Mouse (Mus musculus): Measurements from ENCODE around the gene Ncam1. TPM values are rescaled to one million over a fixed set of nuclear protein-coding genes. Genes with fewer than 3 reads are reported as not detected.
A peak's percentile ranks its signal among the peaks of the same experiment; 100 is the strongest.

Gene Ncam1
- polyA plus RNA-seq (2014; fragmentation: Nextera tagmentation; extraction: Ambion mirVana) = 39.8 and 50.5 TPM in 2 replicates

- no peak; the same call in 1 of the 2 replicates for ATAC-seq (replicated peaks; ENCODE audit: insufficient number of reproducible peaks, low FRiP score, low TSS enrichment)
- peak within 1 kb of the TSS; percentile 98 for H3K4me2 ChIP-seq
- H3K27ac ChIP-seq (ENCODE audit: low read depth, low read length) = peak within 1 kb of the TSS; percentile 59
- H3K36me3 ChIP-seq (ENCODE audit: control insufficient read depth, insufficient read depth, low read length) = no peaks in the 10 kb centered on the region
- H3K4me1 ChIP-seq (ENCODE audit: control insufficient read depth, insufficient read depth, low read length) = no peaks in the 10 kb centered on the region
- no peaks in the 10 kb centered on the region for H3K9me3 ChIP-seq (replicated peaks; ENCODE audit: control insufficient read depth, low read length)
- under 1% methylated on average over 23 of the region's 23 CpGs for WGBS (ENCODE audit: insufficient replicate concordance)
- H3K27me3 ChIP-seq (ENCODE audit: control insufficient read depth, insufficient read depth, low read length) = no peaks in the 10 kb centered on the region
- H3K4me3 ChIP-seq (ENCODE audit: low read depth, low read length) = peak within 1 kb of the TSS; percentile 81
- peak within 1 kb of the TSS; percentile 78 for H3K9ac ChIP-seq (ENCODE audit: low read depth, low read length)
Observed at GRCm38 (mm10) chr9:49798806-49799205, at the start of gene Ncam1. Gene Ncam1, minus strand, starts transcription at chr9:49798925.

GRCm38 (mm10) chr9:49834013-49834412 is 35.3 kb upstream of the Ncam1 start:
- no peaks in the 10 kb centered on the region for H3K27me3 ChIP-seq (ENCODE audit: control insufficient read depth, insufficient read depth, low read length)

GRCm38 (mm10) chr9:49827671-49828070 is 28.9 kb upstream of the Ncam1 start:
- ATAC-seq (replicated peaks; ENCODE audit: insufficient number of reproducible peaks, low FRiP score, low TSS enrichment) = no peak
- Histone ChIP-seq H3K9ac (ENCODE audit: low read depth, low read length) (no peak overlapping the region), H3K4me1 (ENCODE audit: control insufficient read depth, insufficient read depth, low read length) (no peaks in the 10 kb centered on the region), H3K36me3 (ENCODE audit: control insufficient read depth, insufficient read depth, low read length) (no peaks in the 10 kb centered on the region), H3K27me3 (ENCODE audit: control insufficient read depth, insufficient read depth, low read length) (no peaks in the 10 kb centered on the region), H3K4me2 (no peak overlapping the region), H3K4me3 (ENCODE audit: low read depth, low read length) (no peak overlapping the region), H3K9me3 (replicated peaks; ENCODE audit: control insufficient read depth, low read length) (0 out of 2 replicates have a peak, but pooled peaks cover 2% of the 10 kb centered on the region), H3K27ac (ENCODE audit: low read depth, low read length) (no peak overlapping the region)
- whole genome bisulfite sequencing (ENCODE audit: insufficient replicate concordance) = 86% methylated on average over 8 of the region's 8 CpGs

More at GRCm38 (mm10) chr9:49834013-49834412, 35.3 kb upstream of the Ncam1 start:
- WGBS (ENCODE audit: insufficient replicate concordance) = 88% methylated on average over 1 of the region's 1 CpGs
- ATAC-seq (replicated peaks; ENCODE audit: insufficient number of reproducible peaks, low FRiP score, low TSS enrichment) = no peak
- Histone ChIP-seq H3K9me3 (replicated peaks; ENCODE audit: control insufficient read depth, low read length) (no peaks in the 10 kb centered on the region), H3K27ac (ENCODE audit: low read depth, low read length) (no peak overlapping the region), H3K4me2 (no peak overlapping the region), H3K36me3 (ENCODE audit: control insufficient read depth, insufficient read depth, low read length) (no peaks in the 10 kb centered on the region), H3K4me3 (ENCODE audit: low read depth, low read length) (no peak overlapping the region), H3K9ac (ENCODE audit: low read depth, low read length) (no peak overlapping the region), H3K4me1 (ENCODE audit: control insufficient read depth, insufficient read depth, low read length) (no peaks in the 10 kb centered on the region)

- H3K4me1 ChIP-seq (ENCODE audit: control insufficient read depth, insufficient read depth, low read length) = peaks cover 6% of the 10 kb centered on the region; the same call in 1 of the 2 replicates
- H3K27ac ChIP-seq (ENCODE audit: low read depth, low read length) = no peak overlapping the region
- 64% methylated on average over 10 of the region's 10 CpGs for WGBS (ENCODE audit: insufficient replicate concordance)
- no peak overlapping the region for H3K4me2 ChIP-seq
- no peaks in the 10 kb centered on the region for H3K27me3 ChIP-seq (ENCODE audit: control insufficient read depth, insufficient read depth, low read length)
- ATAC-seq (replicated peaks; ENCODE audit: insufficient number of reproducible peaks, low FRiP score, low TSS enrichment) = no peak
- H3K9ac ChIP-seq (ENCODE audit: low read depth, low read length) = no peak overlapping the region
- no peaks in the 10 kb centered on the region for H3K9me3 ChIP-seq (replicated peaks; ENCODE audit: control insufficient read depth, low read length)
- no peaks in the 10 kb centered on the region for H3K36me3 ChIP-seq (ENCODE audit: control insufficient read depth, insufficient read depth, low read length)
- H3K4me3 ChIP-seq (ENCODE audit: low read depth, low read length) = no peak overlapping the region
Observed at GRCm38 (mm10) chr9:49816115-49816650, 17.5 kb upstream of the Ncam1 start.

DNA sequence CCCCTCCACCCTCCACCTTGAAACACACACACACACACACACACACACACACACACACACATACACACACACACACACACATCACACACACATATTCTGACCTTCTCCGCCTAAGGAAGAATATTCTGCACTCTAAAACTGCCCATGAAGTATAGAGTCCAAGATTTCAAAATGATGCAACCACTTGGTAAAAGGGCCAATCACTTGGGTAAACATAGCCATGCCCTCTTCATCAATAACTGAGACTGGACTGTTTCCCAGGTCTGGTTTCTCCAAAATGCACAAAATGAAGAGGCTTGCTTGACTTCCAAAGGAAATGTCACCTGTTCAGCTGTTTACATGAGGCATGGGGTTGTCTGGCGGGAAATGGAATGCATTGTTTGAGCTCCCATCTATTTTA is 15.7 kb upstream of the Ncam1 start:
- Histone ChIP-seq H3K4me3 (ENCODE audit: low read depth, low read length) (no peak overlapping the region), H3K27me3 (ENCODE audit: control insufficient read depth, insufficient read depth, low read length) (no peaks in the 10 kb centered on the region), H3K9ac (ENCODE audit: low read depth, low read length) (no peak overlapping the region), H3K4me1 (ENCODE audit: control insufficient read depth, insufficient read depth, low read length) (peaks cover 6% of the 10 kb centered on the region; the same call in 1 of the 2 replicates), H3K9me3 (replicated peaks; ENCODE audit: control insufficient read depth, low read length) (no peaks in the 10 kb centered on the region), H3K36me3 (ENCODE audit: control insufficient read depth, insufficient read depth, low read length) (no peaks in the 10 kb centered on the region), H3K4me2 (no peak overlapping the region), H3K27ac (ENCODE audit: low read depth, low read length) (no peak overlapping the region)
- 82% methylated on average over 2 of the region's 2 CpGs for WGBS (ENCODE audit: insufficient replicate concordance)
- no peak for ATAC-seq (replicated peaks; ENCODE audit: insufficient number of reproducible peaks, low FRiP score, low TSS enrichment)

DNA sequence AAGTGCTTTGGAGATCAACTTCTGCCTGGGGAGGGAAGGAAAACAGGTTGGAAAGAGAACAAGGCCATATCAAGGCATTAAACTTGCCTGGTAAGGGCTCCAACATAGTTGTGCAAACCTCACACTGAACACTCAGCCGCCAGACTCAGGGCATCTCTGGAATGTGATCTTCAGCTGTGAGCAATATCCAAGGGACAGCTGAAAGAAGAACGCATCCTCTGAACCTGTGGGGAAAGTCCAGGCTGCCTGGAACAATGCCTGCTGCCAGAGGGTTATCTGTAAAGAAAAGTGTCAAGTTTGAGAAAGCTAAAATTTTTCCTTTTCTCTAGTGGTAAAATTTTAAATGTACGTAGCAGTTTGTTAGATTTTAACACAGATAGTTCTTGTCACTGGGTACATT is 4.5 kb upstream of the Ncam1 start:
- no peak for ATAC-seq (replicated peaks; ENCODE audit: insufficient number of reproducible peaks, low FRiP score, low TSS enrichment)
- Histone ChIP-seq H3K9ac (ENCODE audit: low read depth, low read length) (no peak overlapping the region), H3K4me3 (ENCODE audit: low read depth, low read length) (no peak overlapping the region), H3K4me1 (ENCODE audit: control insufficient read depth, insufficient read depth, low read length) (no peaks in the 10 kb centered on the region), H3K36me3 (ENCODE audit: control insufficient read depth, insufficient read depth, low read length) (no peaks in the 10 kb centered on the region), H3K27ac (ENCODE audit: low read depth, low read length) (no peak overlapping the region), H3K9me3 (replicated peaks; ENCODE audit: control insufficient read depth, low read length) (no peaks in the 10 kb centered on the region), H3K27me3 (ENCODE audit: control insufficient read depth, insufficient read depth, low read length) (no peaks in the 10 kb centered on the region), H3K4me2 (no peak overlapping the region)
- WGBS (ENCODE audit: insufficient replicate concordance) = 35% methylated on average over 3 of the region's 3 CpGs

DNA sequence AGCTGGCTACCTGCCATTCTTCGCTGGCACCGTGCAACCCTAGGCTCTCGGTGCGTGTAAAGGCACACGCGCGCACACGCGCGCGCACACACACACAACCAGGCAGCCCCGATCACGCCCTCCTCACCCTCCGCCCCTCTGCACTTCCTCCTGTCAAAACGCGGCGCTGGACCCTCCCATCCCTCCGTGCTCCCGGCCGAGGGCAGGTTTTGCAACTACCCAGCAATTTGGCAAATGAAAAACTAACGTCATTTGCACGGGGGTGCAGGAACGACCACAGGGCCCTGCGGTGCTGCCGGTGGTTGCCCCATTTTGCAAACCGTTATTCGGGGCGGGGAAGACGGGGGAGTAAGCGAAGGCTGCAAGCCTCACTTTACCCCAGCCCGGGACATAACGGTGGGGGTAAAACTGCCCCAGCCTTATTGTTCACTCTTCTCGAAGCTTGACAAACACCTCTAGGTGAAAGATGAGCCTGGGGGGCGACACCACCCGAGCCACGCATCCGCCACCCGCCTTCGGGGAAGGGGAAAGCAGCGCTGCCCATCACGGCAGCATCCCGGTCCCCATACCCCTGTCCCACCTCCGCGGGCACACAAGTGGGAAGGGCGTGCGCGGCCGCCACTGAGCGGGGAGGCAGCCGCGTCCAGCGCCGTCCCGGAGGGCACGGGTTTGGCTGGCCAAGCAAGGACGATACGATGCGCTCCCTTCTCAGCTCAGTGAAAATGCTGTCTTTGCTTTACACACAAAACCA is 729 bp downstream of the Ncam1 start:
- no peaks in the 10 kb centered on the region for H3K36me3 ChIP-seq (ENCODE audit: control insufficient read depth, insufficient read depth, low read length)
- no peaks in the 10 kb centered on the region for H3K27me3 ChIP-seq (ENCODE audit: control insufficient read depth, insufficient read depth, low read length)
- H3K4me1 ChIP-seq (ENCODE audit: control insufficient read depth, insufficient read depth, low read length) = no peaks in the 10 kb centered on the region
- H3K9me3 ChIP-seq (replicated peaks; ENCODE audit: control insufficient read depth, low read length) = no peaks in the 10 kb centered on the region
- under 1% methylated on average over 58 of the region's 58 CpGs for WGBS (ENCODE audit: insufficient replicate concordance)
- H3K4me3 ChIP-seq (ENCODE audit: low read depth, low read length) = peak overlapping the region; percentile 81
- H3K4me2 ChIP-seq = peak overlapping the region; percentile 98
- peak overlapping the region; percentile 59 for H3K27ac ChIP-seq (ENCODE audit: low read depth, low read length)
- H3K9ac ChIP-seq (ENCODE audit: low read depth, low read length) = peak overlapping the region; percentile 78
- 0 out of 2 replicates have a peak, but pooled peaks have one; percentile 65 for ATAC-seq (replicated peaks; ENCODE audit: insufficient number of reproducible peaks, low FRiP score, low TSS enrichment)

GRCm38 (mm10) chr9:49797508-49797820 is 1.3 kb downstream of the Ncam1 start:
- Histone ChIP-seq H3K9ac (ENCODE audit: low read depth, low read length) (peak overlapping the region; percentile 78), H3K4me1 (ENCODE audit: control insufficient read depth, insufficient read depth, low read length) (no peaks in the 10 kb centered on the region), H3K9me3 (replicated peaks; ENCODE audit: control insufficient read depth, low read length) (no peaks in the 10 kb centered on the region), H3K27ac (ENCODE audit: low read depth, low read length) (peak overlapping the region; percentile 25; the same call in 1 of the 2 replicates), H3K4me3 (ENCODE audit: low read depth, low read length) (peak overlapping the region; percentile 81), H3K36me3 (ENCODE audit: control insufficient read depth, insufficient read depth, low read length) (no peaks in the 10 kb centered on the region), H3K4me2 (peak overlapping the region; percentile 98), H3K27me3 (ENCODE audit: control insufficient read depth, insufficient read depth, low read length) (no peaks in the 10 kb centered on the region)
- under 1% methylated on average over 13 of the region's 15 CpGs for WGBS (ENCODE audit: insufficient replicate concordance)
- ATAC-seq (replicated peaks; ENCODE audit: insufficient number of reproducible peaks, low FRiP score, low TSS enrichment) = no peak; the same call in 1 of the 2 replicates
